Mouse (Mus musculus): Measurements from ENCODE around the gene Eif1b.
A peak's percentile ranks its signal among the peaks of the same experiment; 100 is the strongest.

The Eif1b gene

GRCm38 (mm10) chr9:120492010-120492399 lies at the start of gene Eif1b:
Gene Eif1b (plus strand): TSS chr9:120492232.
- DNase-seq (ENCODE audit: low spot score), result no peak

DNA sequence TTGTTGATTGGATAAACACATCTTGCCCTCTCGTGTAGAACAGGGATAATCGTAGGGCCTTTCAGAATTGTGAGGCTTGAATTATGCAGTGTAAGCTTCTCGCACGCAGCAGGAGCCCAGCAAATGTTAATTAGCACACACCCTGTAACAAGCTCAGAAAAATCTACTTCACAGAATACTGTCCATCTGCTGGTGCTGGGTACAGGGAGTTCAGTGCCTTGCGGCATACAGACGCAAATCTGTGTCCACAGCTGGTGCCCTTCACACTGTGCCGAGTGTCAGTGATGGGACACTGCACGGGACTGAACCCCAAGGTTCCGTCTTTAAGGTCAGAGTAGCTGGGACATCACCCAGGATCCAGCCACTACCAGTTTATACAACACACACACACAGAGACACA lies 47.4 kb upstream of the Eif1b start:
- DNase-seq (ENCODE audit: low spot score), result no peak

- no peak for DNase-seq (ENCODE audit: low spot score)
Observed at GRCm38 (mm10) chr9:120449696-120450329, 42.2 kb upstream of the Eif1b start.

- DNase-seq (ENCODE audit: low spot score), result no peak
Observed at GRCm38 (mm10) chr9:120455768-120456655, 36.0 kb upstream of the Eif1b start.

GRCm38 (mm10) chr9:120470431-120470830 lies 21.6 kb upstream of the Eif1b start:
- no peak for DNase-seq (ENCODE audit: low spot score)

- DNase-seq (ENCODE audit: low spot score), result no peak
Observed at GRCm38 (mm10) chr9:120481644-120482043, 10.4 kb upstream of the Eif1b start.

- DNase-seq (ENCODE audit: low spot score), result no peak
Observed at GRCm38 (mm10) chr9:120482382-120482781, 9.7 kb upstream of the Eif1b start.

- no peak for DNase-seq (ENCODE audit: low spot score)
Observed at GRCm38 (mm10) chr9:120483101-120483500, 8.9 kb upstream of the Eif1b start.

GRCm38 (mm10) chr9:120487076-120487475 lies 5.0 kb upstream of the Eif1b start:
- DNase-seq (ENCODE audit: low spot score), result no peak

GRCm38 (mm10) chr9:120491509-120491908 lies 523 bp upstream of the Eif1b start:
- no peak for DNase-seq (ENCODE audit: low spot score)

GRCm38 (mm10) chr9:120492400-120493351 lies 644 bp downstream of the Eif1b start:
- DNase-seq (ENCODE audit: low spot score), result peak; percentile 55

GRCm38 (mm10) chr9:120493781-120494180 lies 1.7 kb downstream of the Eif1b start:
- DNase-seq (ENCODE audit: low spot score), result no peak

DNA sequence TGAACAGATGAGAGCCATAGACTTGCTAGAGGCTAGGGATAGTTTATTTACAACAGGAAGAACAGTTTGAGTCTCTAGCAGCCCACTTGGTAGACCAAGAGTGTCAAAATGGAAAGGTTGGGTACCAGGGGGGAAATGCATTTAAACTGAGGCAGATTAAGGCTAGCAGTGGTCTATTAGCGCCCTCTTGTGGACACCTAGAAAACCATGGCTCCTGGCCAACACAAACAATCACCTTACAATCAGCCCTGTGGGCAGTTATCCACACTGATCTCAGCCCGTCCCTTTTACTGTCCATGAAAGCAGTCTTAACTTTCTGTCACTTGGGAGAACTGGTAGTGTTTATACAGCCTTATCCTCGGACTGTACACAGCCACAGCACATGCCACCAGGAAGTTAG lies 4.7 kb downstream of the Eif1b start:
- DNase-seq (ENCODE audit: low spot score), result no peak

DNA sequence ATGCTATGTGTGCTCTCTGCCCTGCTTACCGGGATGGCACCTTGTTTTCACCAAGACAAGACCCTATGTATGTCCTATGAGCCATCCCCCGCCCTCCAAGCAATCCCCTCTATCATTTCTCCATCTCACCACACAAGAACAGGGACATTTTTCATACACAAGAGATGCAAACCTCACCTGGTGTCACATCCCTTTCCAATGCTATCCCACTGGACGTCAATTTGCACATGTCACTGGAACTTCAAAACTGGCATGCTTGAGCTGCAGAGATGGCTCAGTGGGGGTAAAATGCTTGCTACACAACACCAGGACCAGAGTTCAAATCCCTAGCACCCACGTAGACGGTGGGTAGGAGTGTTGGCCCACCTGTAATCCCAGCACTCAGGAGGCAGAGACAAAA lies 6.0 kb downstream of the Eif1b start:
- no peak for DNase-seq (ENCODE audit: low spot score)

DNA sequence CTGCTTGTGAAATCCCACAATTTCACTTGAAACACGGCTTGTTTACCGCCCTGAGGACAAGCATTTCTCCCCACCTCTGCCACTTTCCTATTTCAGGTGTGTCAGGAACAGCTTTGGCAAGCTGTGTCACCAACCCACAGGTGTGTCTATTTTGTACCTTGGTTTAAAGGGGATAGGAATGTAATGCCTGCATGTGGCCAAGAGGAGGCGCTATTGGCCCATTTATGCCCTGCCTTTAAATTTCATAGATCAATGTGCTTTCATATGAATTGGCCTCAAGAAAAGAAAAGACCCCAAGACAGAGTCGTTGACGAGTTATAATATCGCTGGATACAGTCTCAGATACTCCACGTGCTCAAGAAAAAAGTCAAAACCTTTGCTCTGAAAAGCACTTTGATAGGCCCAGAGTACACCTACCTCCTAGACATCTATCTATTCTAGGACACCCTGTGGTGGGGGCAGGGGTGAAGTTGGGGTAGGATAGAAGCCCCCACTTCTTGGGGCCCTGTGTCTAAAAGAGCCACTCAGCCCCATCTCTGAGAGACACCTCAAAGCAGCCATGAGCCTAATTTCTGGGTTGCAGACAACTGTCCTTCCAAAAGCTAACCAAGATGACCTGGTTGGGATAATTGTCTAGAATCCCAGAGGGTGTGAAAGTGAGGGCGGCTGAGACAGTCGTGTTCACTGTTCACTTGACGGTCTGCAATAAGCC lies 9.3 kb downstream of the Eif1b start:
- DNase-seq (ENCODE audit: low spot score), result no peak

DNA sequence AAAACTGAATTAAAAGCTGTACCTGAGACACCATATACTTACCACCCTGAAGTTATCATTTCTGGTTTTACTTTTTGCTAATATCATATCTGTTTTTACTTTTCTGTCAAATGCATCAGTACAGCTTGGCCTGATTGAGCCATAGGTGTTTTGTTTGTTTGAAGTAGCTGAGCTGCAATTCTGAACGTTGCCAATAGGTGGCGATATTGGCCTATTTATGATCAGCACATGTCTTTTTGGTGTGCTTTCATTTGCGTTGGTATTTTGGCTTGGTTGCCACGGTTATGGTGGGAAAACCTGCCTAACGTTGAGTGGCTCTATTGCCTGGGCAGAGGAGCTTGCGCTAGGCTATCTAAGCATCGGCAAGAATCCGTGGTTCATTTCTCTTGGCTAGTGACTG lies 10.0 kb downstream of the Eif1b start:
- no peak for DNase-seq (ENCODE audit: low spot score)

- DNase-seq (ENCODE audit: low spot score), result no peak
Observed at GRCm38 (mm10) chr9:120504423-120504822, 12.4 kb downstream of the Eif1b start.

- DNase-seq (ENCODE audit: low spot score), result no peak
Observed at GRCm38 (mm10) chr9:120511781-120512180, 19.7 kb downstream of the Eif1b start.

GRCm38 (mm10) chr9:120516720-120517119 lies 24.7 kb downstream of the Eif1b start:
- no peak for DNase-seq (ENCODE audit: low spot score)

DNA sequence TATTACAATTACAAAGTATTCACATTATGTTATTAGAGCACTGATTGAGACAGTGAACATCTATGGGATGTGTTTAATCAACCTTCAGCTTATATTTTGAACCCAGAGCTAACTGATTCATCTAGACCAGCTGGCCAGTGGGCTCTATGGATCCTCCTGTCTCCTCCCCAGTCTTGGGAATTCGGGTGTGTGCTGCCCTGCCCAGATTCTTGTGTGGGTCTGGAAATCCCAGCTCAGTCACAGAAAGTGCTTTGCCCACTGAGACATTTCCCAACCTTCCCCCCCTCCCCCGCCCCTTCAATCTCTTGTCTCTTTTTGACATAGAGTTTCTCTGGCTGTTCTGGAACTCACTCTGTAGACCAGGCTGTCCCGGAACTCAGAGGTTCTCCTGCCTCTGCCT lies 26.9 kb downstream of the Eif1b start:
- no peak for DNase-seq (ENCODE audit: low spot score)

GRCm38 (mm10) chr9:120519469-120520125 lies 27.6 kb downstream of the Eif1b start:
- DNase-seq (ENCODE audit: low spot score), result no peak

All from ovary, adult 18-20 months (tissue).